Comparison of ENCODE assay signal across 13 mouse cellular contexts in the genomic region with DNA sequence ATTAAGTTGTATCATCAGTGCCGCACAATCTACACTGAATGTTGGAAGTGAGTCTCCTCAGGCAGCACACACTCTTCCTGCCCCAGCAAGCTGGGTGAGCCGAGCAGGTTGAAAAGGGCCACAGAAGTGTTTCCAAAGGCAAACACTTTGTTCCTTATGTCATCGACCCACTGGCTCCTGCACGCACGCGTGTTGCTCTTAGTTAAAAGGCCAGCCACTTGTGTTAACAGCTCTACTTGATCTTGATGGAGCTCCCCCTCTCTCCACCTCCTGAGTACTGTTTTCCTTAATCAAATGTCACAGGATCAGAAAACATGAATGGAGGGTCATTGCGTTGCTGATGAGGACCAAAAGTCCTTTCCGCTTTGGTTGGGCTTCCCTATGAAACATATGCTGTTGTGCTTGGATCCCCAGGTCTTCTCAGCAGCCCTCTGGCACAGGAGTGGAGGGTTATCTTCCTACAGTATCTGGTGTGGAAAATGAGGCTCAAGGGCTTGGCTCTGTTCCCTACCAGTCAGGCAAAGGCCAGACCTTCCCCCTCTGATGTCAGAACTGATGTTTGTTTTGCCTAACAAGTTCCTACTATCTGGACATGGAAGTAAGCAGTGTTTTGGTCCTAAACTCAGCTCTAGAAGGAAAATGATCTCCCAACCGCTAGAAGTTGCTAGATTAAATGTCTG.
A peak's percentile ranks its signal among the peaks of the same experiment; 100 is the strongest.
DNase-seq lines count a peak whose midpoint lies in the region; ATAC-seq lines count a peak whose summit lies in the region.
"Had no signal": no experiment of that assay in that cellular context is flagged by ENCODE, and none has a peak within 500 bp of the region (broad histone marks: within the 10 kb centered on the region; RNA-seq: fewer than 3 reads in every experiment).

No protein-coding gene starts in this region.

- H3K9ac ChIP-seq in heart, embryonic 13.5 days: no peak overlapping the region
- H3K9ac ChIP-seq: limb, embryonic 15.5 days; midbrain, embryonic 13.5 days had no signal

- no peak overlapping the region for H3K4me3 ChIP-seq in heart, embryonic 13.5 days
- H3K4me3 ChIP-seq: gastrocnemius, adult 2 months; limb, embryonic 15.5 days; midbrain, embryonic 13.5 days had no signal

- peaks cover 39% of the 10 kb centered on the region for H3K4me1 ChIP-seq in heart, embryonic 13.5 days
- H3K4me1 ChIP-seq: midbrain, embryonic 13.5 days had no signal

- H3K27ac ChIP-seq in heart, embryonic 13.5 days (replicated peaks): peak overlapping the region; percentile 71
- H3K27ac ChIP-seq: gastrocnemius, adult 2 months; limb, embryonic 15.5 days; midbrain, embryonic 13.5 days had no signal

- 0 out of 2 replicates have a peak overlapping the region, but pooled peaks have one; percentile 1 for H3K4me2 ChIP-seq in heart, embryonic 13.5 days
- H3K4me2 ChIP-seq: limb, embryonic 15.5 days; midbrain, embryonic 13.5 days had no signal

- 22% methylated on average over 9 of the region's 9 CpGs for WGBS in heart, embryonic 13.5 days

- intact Hi-C loops in left cerebral cortex, postnatal 4 days (cut with DNase I): no loop called here

- peak; percentile 76 for DNase-seq in left cerebral cortex, postnatal 4 days
- DNase-seq in left cerebral cortex, adult 18-20 months (ENCODE audit: low spot score in 2 of 2): no peak
- peak; percentile 48 for DNase-seq in kidney, postnatal 10 days
- peak; percentile 67 for DNase-seq in lung, postnatal 36 days
- DNase-seq in gastrocnemius, postnatal 10 days: no peak
- DNase-seq: cerebellum, adult 9-11 months; gastrocnemius, adult 2 months; thymus, postnatal 25 days had no signal

- no peaks in the 10 kb centered on the region for H3K36me3 ChIP-seq in heart, embryonic 13.5 days
- H3K36me3 ChIP-seq: limb, embryonic 15.5 days; midbrain, embryonic 13.5 days had no signal

- no peaks in the 10 kb centered on the region for H3K9me3 ChIP-seq in heart, embryonic 13.5 days
- H3K9me3 ChIP-seq: limb, embryonic 15.5 days; midbrain, embryonic 13.5 days had no signal

- peaks cover 66% of the 10 kb centered on the region for H3K27me3 ChIP-seq in heart, embryonic 13.5 days (replicated peaks)
- H3K27me3 ChIP-seq: limb, embryonic 15.5 days; midbrain, embryonic 13.5 days had no signal

- peak; percentile 30; the same call in 1 of the 2 replicates for ATAC-seq in heart, embryonic 13.5 days (ENCODE audit: extremely low read depth, insufficient number of reproducible peaks, low FRiP score, low TSS enrichment)
- no peak for ATAC-seq in granulocyte monocyte progenitor cell, adult 5-6 weeks (replicated peaks; ENCODE audit: poor library complexity, severe bottlenecking)
- ATAC-seq: intestine, embryonic 16.5 days; midbrain, embryonic 13.5 days had no signal

Comparison
In these comparisons a context has a peak if more than half of its experiments do, and no peak if none do; other contexts are left out.
1. DNase-seq: peak in left cerebral cortex, postnatal 4 days (single experiment), kidney, postnatal 10 days (single experiment) and lung, postnatal 36 days (single experiment); none in left cerebral cortex, adult 18-20 months (0 of 2) and gastrocnemius, postnatal 10 days (single experiment).